Mouse (Mus musculus) gastrocnemius, postnatal 4 days (tissue): ENCODE results near the gene Shb. TPM values are rescaled to one million over a fixed set of nuclear protein-coding genes. Genes with fewer than 3 reads are reported as not detected.

Experiments
- DNase-seq, 2 experiments: peaks; one replicate each; pipeline ENCODE4 v3.0.0; 2021 to 2022; ENCODE audit warnings: low spot score in 2 of 2, mixed read lengths in 2 of 2
- total RNA-seq, 2 experiments: library from RNA; stranded (reverse); gene quantifications; 2 replicates each; pipeline ENCODE4 v1.2.3; 2021

Shb gene
- total RNA-seq, 2 experiments from 2014 or later: 16.8 to 23.5 TPM

DNA sequence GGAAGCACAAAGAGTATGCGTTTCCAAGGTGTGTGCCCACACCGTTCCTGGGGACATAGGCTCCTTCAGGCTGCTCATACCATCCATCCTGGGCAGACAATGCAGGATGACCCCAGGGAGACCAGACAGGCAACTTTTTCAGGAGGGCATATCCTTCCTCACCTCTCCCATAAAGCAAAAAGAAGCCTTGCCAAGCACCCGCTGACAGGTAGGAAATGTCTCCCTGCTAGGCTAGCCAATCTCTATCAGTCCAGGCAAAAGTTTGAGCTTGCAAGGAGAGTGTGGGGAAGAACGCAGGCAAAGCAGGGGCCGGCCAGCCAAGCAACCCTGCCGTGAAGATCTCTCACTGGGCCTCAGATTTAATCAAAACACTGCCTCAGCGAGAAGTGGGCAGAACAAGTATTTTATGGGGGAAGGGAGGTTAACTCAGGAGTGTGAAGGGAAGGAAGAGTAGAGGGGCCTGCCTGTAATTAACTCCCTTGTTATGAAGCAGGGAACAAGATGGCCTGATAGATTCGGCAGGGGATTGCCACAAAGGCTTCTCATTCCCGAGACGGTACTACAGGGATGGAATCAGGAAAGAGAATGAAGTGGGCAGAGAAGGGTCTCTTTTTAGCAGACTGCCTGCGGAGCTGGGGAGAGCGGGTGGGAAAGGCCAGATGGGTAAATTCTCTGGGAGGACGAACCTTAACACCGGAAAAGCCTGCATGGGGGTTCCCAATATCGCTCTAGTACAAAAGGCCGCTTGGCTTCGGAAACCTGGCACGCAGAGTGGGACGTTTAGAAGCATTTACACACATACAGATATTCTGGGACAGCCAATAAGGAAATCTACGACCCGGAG, 3.7 kb downstream of the Shb start:
- DNase-seq: no peak

- peak in 1 of 2 experiments; percentile 29 for DNase-seq
Observed at GRCm38 (mm10) chr4:45527562-45528354, 4.5 kb downstream of the Shb start.

GRCm38 (mm10) chr4:45526846-45527561, 5.3 kb downstream of the Shb start:
- DNase-seq: no peak

GRCm38 (mm10) chr4:45526175-45526574, 6.1 kb downstream of the Shb start:
- DNase-seq: no peak

- DNase-seq: no peak
Observed at GRCm38 (mm10) chr4:45525541-45525940, 6.7 kb downstream of the Shb start.

DNA sequence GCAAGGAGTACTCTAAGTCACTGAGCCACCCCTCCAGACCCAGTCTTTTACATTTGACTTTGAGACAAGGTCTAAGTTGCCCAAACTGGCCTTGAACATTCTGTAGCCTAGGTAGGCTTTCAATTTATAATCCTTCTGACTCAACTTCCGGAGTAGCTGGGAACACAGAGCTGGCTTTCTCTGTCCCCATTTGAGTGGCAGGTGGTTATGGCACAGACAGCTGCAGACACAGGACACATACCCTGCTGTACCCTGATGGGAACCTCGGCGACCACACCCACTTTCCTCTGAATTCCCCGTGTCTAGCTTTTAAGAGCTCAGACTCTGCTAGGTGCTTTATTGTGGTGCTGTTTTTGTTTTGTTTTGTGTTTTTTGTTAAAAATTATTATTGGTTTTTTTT, 7.7 kb downstream of the Shb start:
- no peak for DNase-seq

- DNase-seq: no peak
Observed at GRCm38 (mm10) chr4:45523360-45523759, 8.9 kb downstream of the Shb start.

GRCm38 (mm10) chr4:45522956-45523355, 9.3 kb downstream of the Shb start:
- no peak for DNase-seq

DNA sequence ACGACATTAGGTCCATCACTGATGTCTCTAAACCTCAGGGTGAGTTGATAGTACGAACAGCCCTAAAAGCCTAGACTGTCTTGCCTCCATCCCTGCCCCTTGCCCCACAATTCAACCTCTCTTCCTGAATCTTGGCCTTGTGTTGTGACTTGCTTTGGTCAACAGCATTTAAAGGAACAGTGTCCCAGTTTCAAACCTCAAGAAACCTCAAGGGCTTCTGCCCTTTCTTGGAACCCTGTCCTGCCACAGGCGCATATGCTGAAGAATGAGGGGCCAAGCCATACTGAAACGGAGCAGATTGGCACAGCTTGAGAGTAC, 9.7 kb downstream of the Shb start:
- DNase-seq: no peak

DNA sequence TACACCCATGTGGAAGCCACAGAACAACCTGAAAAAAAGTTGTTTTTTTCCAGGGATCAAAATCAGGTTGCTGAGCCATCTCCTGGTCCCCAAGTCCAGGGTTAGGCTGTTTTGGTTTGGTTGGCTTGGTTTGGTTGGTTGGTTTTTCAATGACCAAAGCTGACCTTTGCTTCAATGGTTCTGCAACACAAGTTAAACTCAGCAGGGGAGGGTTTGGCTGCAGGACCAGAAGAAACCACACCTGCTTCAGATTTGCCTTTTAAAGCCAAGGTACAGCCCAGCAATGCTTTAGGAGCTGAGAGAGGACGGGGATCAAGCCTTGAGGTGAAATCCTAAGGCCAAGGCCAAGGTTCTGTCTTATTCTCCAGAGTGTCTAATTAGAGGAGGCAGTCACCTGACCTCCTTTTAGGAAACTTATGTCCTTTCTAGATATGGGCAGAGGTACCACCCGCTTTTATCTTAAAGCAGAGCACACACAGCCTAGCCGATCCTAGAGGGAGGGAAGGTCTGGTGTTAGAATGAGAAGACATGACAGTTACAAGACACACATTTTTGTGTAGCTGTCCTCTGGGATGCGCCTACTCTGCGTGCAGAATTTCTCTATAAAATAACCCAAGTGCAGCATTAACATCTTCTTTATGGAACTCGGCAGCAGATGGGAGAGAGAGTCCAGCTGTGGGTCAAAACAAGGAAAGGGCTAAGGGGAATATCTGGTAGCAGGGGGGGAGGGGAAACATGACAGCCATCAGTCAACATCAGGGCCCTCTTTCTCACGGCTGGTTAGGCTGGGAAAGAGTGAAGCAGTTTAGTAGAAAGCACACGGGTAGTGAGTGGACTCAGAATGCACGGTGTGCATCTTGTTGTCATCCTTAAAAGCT, 10.3 kb downstream of the Shb start:
- DNase-seq: no peak

GRCm38 (mm10) chr4:45520375-45520774, 11.9 kb downstream of the Shb start:
- no peak for DNase-seq

DNA sequence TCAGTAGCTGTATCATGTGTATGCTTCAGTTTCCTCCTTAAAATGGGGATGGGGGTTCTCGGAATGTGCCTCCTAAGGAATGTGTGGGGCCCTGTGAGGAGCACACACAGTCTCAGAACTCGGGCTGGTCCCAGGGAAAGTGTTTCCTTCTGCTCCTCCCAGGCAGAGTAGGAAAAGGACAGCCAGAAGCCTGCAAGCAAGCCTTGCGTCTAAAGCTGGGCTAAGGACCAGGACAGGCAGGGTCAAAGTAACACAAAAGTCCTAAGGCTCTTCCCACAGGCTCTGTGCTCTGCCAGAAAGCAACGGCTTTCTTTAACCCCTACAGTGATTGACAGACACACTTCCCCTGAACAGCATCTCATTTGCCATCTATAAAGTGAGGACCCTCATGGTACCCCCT, 14.9 kb downstream of the Shb start:
- no peak for DNase-seq

DNA sequence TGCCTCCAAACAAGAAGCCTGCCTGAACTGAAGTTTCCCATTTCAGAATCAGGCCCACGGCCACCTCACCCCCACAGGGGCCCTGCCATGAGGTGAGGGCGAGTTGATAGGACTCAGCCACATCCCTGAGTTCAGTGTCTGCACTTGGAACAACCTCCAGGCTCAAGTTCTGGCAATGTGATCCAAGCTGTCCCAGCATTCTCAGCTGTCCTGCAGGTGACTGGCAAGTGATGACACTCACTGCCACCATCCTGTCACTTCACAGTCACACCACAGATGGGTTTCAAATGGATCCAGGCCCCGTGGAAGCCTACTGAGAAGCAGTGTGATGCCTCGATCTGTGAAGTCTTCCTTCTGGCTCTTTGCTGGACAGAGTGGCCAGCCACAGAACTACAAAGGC, 16.4 kb downstream of the Shb start:
- DNase-seq: no peak

DNA sequence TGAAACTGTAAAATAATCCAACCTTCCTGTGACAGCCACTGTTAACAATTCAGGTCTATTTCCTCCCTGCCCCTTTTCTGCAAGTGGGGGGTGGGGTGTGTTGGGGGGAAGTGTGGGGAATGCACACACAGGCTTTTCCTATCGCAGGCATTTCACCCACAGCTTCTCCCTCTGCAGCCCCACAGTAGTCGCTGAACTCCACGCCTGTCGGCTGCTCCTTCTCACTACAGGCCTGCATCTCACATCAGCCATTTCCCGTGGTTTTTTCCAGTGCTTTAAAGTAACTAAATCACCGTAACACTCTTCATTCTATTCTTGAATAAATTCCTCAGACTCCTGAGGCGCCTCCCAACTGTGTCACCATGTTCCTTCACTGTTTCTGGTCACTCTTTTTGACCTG, 17.9 kb downstream of the Shb start:
- DNase-seq: no peak

GRCm38 (mm10) chr4:45513791-45514293, 18.4 kb downstream of the Shb start:
- peak in 1 of 2 experiments; percentile 39 for DNase-seq

- DNase-seq: no peak
Observed at GRCm38 (mm10) chr4:45513340-45513739, 18.9 kb downstream of the Shb start.

- DNase-seq: peak in 1 of 2 experiments; percentile 46
Observed at GRCm38 (mm10) chr4:45510163-45510562, 22.1 kb downstream of the Shb start.

DNA sequence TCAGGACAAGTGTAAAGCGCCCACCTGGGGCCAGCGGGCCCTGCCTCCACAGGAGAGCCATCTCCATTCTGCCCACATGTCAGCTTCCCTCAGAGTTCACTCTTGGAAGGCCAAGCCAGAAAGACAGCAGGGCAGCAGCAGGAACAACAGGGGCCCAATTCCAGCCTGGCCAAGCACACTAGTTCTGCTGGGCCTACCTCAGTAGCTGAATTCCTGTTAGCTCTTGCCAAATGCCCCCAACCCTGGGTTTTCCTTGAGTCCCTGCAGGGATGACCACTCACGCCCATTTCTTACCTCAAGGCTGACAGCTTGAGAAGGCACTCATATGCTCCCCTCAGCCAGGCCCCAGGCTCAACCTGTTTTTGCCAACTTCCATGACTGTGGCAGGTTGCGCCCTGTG, 22.9 kb downstream of the Shb start:
- DNase-seq: no peak

- no peak for DNase-seq
Observed at GRCm38 (mm10) chr4:45508469-45508868, 23.8 kb downstream of the Shb start.

DNA sequence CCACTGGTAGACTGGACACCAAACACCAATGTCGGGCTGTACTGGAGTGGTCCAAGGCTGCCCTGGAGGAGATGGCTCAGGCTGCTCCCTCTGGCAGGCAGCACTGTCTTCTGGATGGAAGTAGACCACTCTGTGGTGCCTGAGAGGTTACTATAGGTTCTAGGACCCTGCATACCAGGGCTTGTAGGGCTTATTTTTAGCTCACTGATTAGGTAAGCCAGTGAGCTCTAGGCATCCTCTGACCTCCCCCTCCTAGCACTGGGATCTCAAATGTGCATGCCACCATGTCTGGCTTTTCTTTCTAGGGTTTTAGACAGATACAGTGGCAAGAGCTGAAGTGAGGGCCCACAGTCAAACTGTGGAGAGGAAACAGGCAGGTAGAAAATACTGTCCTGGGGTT, 24.8 kb downstream of the Shb start:
- no peak for DNase-seq

- DNase-seq: no peak
Observed at GRCm38 (mm10) chr4:45507039-45507438, 25.2 kb downstream of the Shb start.
